Mouse (Mus musculus) E14TG2a.4 (cell line): ENCODE results near the gene Limd1.

Experiments used
- CTCF ChIP-seq: conservative IDR thresholded peaks from 2 replicates; pipeline ENCODE4 v1.5.1; 2014; ENCODE audit warnings: low read length
- NANOG ChIP-seq: IDR thresholded peaks from 2 replicates; pipeline ENCODE4 v1.6.1; 2014; ENCODE audit warnings: borderline replicate concordance, low read length, mixed read lengths
- POU5F1 ChIP-seq: IDR thresholded peaks from 2 replicates; pipeline ENCODE4 v1.6.1; 2014; ENCODE audit warnings: low read length, borderline replicate concordance

- TF ChIP-seq CTCF (no peak), POU5F1 (no peak), NANOG (no peak)
Observed at GRCm38 (mm10) chr9:123497906-123498305, 19.4 kb downstream of the Limd1 start.
